Mouse (Mus musculus): ENCODE measurements around the gene Hdc. TPM values are rescaled to one million over a fixed set of nuclear protein-coding genes. Genes with fewer than 3 reads are reported as not detected.

The Hdc gene
- total and polyA plus RNA-seq, 3 experiments, result 0.81 to 3.3 (median 1.4) TPM

DNA sequence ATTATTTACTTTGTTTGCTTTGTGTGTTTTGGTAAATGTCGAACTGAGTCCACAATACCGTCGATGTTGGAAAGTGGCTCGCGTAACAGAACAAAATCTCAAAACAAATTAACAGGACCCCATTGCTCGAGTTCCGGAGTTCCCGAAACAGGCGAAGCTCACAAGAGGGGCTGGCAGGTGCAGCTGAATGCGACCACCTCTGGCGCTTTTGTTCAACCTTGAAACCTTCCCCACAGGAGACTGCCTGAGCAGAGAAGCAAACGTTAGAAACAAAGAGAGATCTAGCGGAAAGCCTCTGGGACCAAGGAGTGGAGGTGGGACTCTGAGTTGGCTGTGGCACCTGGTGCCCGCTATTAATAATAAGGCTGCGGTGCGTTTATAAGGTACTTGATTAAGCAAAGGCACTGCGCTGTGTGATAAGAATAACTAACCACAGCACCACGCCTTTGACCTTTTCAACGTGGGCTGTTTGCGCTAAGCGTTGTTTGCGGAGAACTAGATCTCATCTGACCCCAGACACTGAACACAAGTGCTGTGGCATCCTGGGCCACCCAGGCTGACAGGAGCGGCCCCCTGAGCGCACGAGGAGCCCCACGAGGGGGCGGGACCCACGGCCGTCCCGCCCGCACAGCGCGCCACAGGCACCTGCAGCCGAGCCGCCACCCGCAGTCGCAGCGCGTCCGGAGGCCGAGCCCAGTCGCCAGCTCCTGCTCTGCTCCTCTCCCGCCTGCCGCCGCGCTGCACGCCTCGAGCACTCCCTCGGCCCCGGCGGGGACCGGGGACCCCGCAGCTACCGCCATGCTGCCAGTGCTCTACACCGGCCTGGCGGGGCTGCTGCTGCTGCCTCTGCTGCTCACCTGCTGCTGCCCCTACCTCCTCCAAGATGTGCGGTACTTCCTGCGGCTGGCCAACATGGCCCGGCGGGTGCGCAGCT, 66.5 kb downstream of the Hdc start, which contains the start of gene Slc27a2:
Gene Slc27a2, plus strand, starts transcription at position 51 of the 934 bp plus-strand sequence.
- Histone ChIP-seq H3K9ac (ENCODE audit: low read depth, low read length) (0 out of 2 replicates have a peak within 1 kb of the TSS, but pooled peaks have one; percentile 16), H3K27me3 (ENCODE audit: control insufficient read depth, insufficient read depth, low read length) (peaks cover 12% of the 10 kb centered on the region), H3K4me1 (ENCODE audit: control insufficient read depth, insufficient read depth, low read length) (peaks cover 2% of the 10 kb centered on the region; the same call in 1 of the 2 replicates), H3K27ac (no peak within 1 kb of the TSS), H3K4me3 (peak within 1 kb of the TSS; percentile 39), H3K79me2 (replicated peaks; ENCODE audit: control insufficient read depth, insufficient read depth, low read length) (no peaks in the 10 kb centered on the region), H3K36me3 (ENCODE audit: control insufficient read depth, insufficient read depth, low read length) (no peaks in the 10 kb centered on the region)
- DNase-seq, result peak in 1 of 2 experiments; percentile 11
- 4% methylated on average over 61 of the region's 61 CpGs for WGBS
- TF ChIP-seq POLR2A (IDR thresholded peaks at IDR 0.05; ENCODE audit: insufficient read depth, low read depth, low read length), result no peak
- no peak for TF ChIP-seq CTCF (IDR thresholded peaks at IDR 0.05)
- TF ChIP-seq EP300 (IDR thresholded peaks at IDR 0.05; ENCODE audit: insufficient read depth, low read depth, low read length), result no peak
- intact Hi-C loops (cut with DNase I), result no loop called here

DNA sequence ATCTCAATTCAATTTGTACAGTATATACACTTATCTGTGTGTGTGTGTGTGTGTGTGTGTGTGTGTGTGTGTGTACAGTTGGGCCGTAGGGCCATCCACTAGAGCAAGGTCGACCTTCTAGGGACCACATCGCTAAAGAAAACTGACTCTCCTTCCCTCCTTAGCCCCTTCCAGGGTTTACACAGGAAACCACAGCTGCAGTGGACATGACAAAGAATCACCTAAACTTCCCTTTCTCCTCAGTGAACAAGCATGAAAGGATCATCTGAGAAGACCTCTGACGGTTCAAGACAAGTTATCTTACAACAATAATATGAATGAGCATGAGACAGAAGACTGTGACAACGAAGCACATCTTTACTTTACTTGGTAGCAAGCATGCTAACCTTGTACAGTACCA, 67.2 kb downstream of the Hdc start:
- H3K27me3 ChIP-seq (ENCODE audit: control insufficient read depth, insufficient read depth, low read length), result peaks cover 12% of the 10 kb centered on the region
- WGBS, result 36% methylated on average over 5 of the region's 5 CpGs
- intact Hi-C loops (cut with DNase I), result no loop called here

DNA sequence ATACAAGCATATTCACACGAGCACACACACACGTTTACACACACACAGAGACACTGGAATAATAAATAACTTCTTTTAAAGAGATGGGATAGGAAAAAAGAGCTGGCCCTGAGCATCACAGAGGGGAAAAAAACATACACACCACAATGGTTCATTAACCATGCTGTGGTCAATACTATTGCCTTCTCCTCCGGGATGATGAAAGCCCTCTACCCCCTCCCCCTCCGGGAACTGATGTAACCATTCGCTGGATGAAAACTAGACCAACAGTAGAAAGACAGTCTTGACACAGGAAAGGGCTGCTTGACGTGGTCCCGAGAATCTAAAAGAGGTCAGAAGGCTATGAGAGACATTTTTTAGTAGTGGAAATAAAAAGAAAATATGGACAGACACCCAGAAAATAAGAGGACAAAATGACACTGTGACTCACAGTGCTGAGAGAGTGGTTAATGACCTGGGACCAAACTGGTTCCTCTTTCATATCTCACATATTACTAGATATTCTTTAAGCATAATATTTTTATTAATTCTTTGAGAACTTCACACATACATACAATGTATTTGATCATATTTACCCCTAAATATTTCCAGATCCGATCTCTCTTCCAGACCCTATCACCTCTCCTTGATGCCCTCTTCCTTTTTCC, 67.7 kb downstream of the Hdc start:
- no peak overlapping the region for H3K9ac ChIP-seq (ENCODE audit: low read depth, low read length)
- intact Hi-C loops (cut with DNase I), result no loop called here

More for the DNA sequence above, 67.2 kb downstream of the Hdc start:
- no peak for DNase-seq
- TF ChIP-seq EP300 (IDR thresholded peaks at IDR 0.05; ENCODE audit: insufficient read depth, low read depth, low read length), result no peak
- no peak for TF ChIP-seq POLR2A (IDR thresholded peaks at IDR 0.05; ENCODE audit: insufficient read depth, low read depth, low read length)
- no peak for TF ChIP-seq CTCF (IDR thresholded peaks at IDR 0.05)
- H3K9ac ChIP-seq (ENCODE audit: low read depth, low read length), result no peak overlapping the region
- H3K27ac ChIP-seq, result no peak overlapping the region
- H3K36me3 ChIP-seq (ENCODE audit: control insufficient read depth, insufficient read depth, low read length), result no peaks in the 10 kb centered on the region
- H3K79me2 ChIP-seq (replicated peaks; ENCODE audit: control insufficient read depth, insufficient read depth, low read length), result no peaks in the 10 kb centered on the region
- peaks cover 2% of the 10 kb centered on the region; the same call in 1 of the 2 replicates for H3K4me1 ChIP-seq (ENCODE audit: control insufficient read depth, insufficient read depth, low read length)
- H3K4me3 ChIP-seq, result no peak overlapping the region

DNA sequence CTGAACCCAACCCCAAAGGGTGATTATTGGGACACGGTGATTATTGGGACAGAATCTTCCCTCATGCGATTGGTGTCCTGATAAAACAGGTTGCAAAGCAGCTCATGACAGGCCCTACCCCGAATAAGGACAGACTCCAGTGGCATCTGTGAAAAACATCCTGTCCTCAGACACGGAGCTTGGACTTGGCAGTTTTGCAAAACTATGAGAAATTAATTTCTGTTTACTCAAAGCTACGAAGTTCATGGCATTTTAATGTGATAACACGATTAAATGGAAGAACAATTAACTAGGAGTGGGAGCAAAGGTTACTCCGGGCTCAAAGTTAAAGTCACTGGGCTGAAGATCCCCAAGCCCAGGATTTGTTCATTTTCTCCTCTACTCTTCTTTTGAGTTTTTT, 69.4 kb downstream of the Hdc start:
- 66% methylated on average over 7 of the region's 7 CpGs for WGBS

More for the DNA sequence above, 67.7 kb downstream of the Hdc start:
- WGBS, result 71% methylated on average over 8 of the region's 8 CpGs
- H3K27ac ChIP-seq, result no peak overlapping the region
- no peaks in the 10 kb centered on the region for H3K79me2 ChIP-seq (replicated peaks; ENCODE audit: control insufficient read depth, insufficient read depth, low read length)
- DNase-seq, result no peak
- peaks cover 2% of the 10 kb centered on the region; the same call in 1 of the 2 replicates for H3K4me1 ChIP-seq (ENCODE audit: control insufficient read depth, insufficient read depth, low read length)
- no peak overlapping the region for H3K4me3 ChIP-seq
- H3K27me3 ChIP-seq (ENCODE audit: control insufficient read depth, insufficient read depth, low read length), result peaks cover 12% of the 10 kb centered on the region
- TF ChIP-seq CTCF (IDR thresholded peaks at IDR 0.05) (no peak), EP300 (IDR thresholded peaks at IDR 0.05; ENCODE audit: insufficient read depth, low read depth, low read length) (no peak), POLR2A (IDR thresholded peaks at IDR 0.05; ENCODE audit: insufficient read depth, low read depth, low read length) (no peak)
- no peaks in the 10 kb centered on the region for H3K36me3 ChIP-seq (ENCODE audit: control insufficient read depth, insufficient read depth, low read length)

GRCm38 (mm10) chr2:126546392-126546791, 72.7 kb downstream of the Hdc start:
- H3K27ac ChIP-seq, result no peak overlapping the region
- no peaks in the 10 kb centered on the region for H3K4me1 ChIP-seq (ENCODE audit: control insufficient read depth, insufficient read depth, low read length)
- H3K79me2 ChIP-seq (replicated peaks; ENCODE audit: control insufficient read depth, insufficient read depth, low read length), result no peaks in the 10 kb centered on the region
- intact Hi-C loops (cut with DNase I), result no loop called here
- H3K27me3 ChIP-seq (ENCODE audit: control insufficient read depth, insufficient read depth, low read length), result no peaks in the 10 kb centered on the region
- 56% methylated on average over 3 of the region's 3 CpGs for WGBS
- DNase-seq, result no peak
- TF ChIP-seq POLR2A (IDR thresholded peaks at IDR 0.05; ENCODE audit: insufficient read depth, low read depth, low read length) (no peak), CTCF (IDR thresholded peaks at IDR 0.05) (no peak), EP300 (IDR thresholded peaks at IDR 0.05; ENCODE audit: insufficient read depth, low read depth, low read length) (no peak)
- no peaks in the 10 kb centered on the region for H3K36me3 ChIP-seq (ENCODE audit: control insufficient read depth, insufficient read depth, low read length)
- no peak overlapping the region for H3K9ac ChIP-seq (ENCODE audit: low read depth, low read length)
- no peak overlapping the region for H3K4me3 ChIP-seq

More for the DNA sequence above, 69.4 kb downstream of the Hdc start:
- TF ChIP-seq EP300 (IDR thresholded peaks at IDR 0.05; ENCODE audit: insufficient read depth, low read depth, low read length) (no peak), CTCF (IDR thresholded peaks at IDR 0.05) (no peak), POLR2A (IDR thresholded peaks at IDR 0.05; ENCODE audit: insufficient read depth, low read depth, low read length) (no peak)
- Histone ChIP-seq H3K27me3 (ENCODE audit: control insufficient read depth, insufficient read depth, low read length) (peaks cover 12% of the 10 kb centered on the region), H3K4me3 (no peak overlapping the region), H3K79me2 (replicated peaks; ENCODE audit: control insufficient read depth, insufficient read depth, low read length) (no peaks in the 10 kb centered on the region), H3K4me1 (ENCODE audit: control insufficient read depth, insufficient read depth, low read length) (peaks cover 2% of the 10 kb centered on the region; the same call in 1 of the 2 replicates), H3K9ac (ENCODE audit: low read depth, low read length) (no peak overlapping the region), H3K36me3 (ENCODE audit: control insufficient read depth, insufficient read depth, low read length) (no peaks in the 10 kb centered on the region), H3K27ac (no peak overlapping the region)
- intact Hi-C loops (cut with DNase I), result no loop called here
- no peak for DNase-seq

Data from heart, adult 2 months (tissue).